Mouse (Mus musculus) induced T-regulatory cell, adult 2 months (primary cell): ENCODE measurements at regions not wholly inside any gene's neighbourhood (a gene's known extent, or its start where the extent isn't known, plus 50 kb on each side); places are given as distances from the start of the nearest gene placed in this dataset.

Experiments
- DNase-seq: peaks from one replicate; pipeline ENCODE4 v3.0.0-alpha.2; 2012; ENCODE audit warnings: low read depth

DNA sequence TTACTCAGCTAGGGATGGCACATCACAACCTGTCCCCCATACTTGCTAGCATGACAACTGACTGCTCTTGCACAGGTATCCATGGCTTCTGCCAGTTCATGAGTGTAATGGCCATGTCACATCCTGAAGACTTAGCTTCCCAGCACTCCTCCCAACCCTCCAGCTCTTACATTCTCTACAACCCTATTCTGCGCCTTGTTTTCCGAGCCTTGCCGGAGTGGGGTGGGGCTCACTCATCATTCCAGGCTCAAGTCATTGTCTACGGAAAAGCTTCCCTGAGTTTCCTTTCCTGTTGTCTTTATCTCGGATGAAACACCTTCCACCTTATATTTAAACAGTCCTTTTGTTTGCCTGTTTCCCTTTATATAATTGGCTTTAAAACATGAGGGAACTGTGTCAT is 69.6 kb downstream of the Prdm13 start:
- DNase-seq, result no peak

DNA sequence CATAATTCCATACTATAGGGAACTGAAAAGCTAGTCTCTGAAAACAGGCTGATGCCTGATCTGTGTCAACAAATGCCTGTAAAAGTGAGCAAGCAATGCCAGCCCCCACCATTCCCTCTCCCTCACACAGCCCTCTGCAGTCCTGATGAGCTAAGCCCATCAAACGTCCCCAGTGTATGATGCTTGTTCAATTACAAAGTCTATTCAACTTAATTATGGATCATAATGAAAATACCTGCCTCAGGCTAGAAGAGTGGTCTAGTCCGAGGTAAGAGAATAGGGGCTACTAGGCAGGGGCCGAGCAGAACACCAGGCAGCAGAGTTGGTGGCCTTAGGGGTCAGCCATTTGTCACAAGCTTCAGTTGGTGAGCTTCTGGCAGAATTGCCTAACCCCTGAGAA is 71.3 kb downstream of the Prdm13 start:
- DNase-seq, result no peak

DNA sequence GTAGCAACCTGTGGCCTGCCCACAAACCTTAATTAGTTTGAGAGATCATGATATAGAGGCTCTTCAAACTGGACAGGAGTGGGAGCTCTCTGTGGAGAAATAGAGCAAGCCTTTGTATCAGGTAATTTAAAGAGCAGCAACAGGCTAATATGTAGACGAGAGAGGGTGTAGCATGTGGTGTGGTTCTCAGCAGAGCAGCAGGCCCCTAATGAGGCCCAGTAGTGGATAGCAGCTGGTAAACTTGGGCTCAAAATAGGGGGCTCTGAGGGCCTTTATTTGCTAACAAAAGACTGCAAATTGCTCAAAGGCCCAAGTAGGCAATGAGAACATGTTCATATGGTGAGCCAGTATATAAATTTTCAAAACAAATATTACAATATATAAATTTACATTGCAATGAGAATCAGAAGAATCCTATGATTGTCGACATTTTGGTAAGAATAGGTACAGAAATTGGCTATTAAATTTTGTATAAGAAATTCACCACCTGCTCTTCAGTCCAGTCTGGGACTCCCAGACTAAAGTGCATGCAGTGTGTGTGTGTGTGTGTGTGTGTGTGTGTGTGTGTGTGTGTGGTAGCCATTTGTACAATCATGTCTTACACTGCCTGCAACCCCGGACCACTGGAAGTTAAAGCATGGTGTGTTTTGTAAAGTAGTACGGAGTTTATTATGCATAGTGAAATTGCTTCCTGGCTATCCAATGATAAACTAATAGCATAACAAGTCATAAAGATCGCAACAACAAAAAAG is 74.1 kb downstream of the Prdm13 start:
- no peak for DNase-seq

DNA sequence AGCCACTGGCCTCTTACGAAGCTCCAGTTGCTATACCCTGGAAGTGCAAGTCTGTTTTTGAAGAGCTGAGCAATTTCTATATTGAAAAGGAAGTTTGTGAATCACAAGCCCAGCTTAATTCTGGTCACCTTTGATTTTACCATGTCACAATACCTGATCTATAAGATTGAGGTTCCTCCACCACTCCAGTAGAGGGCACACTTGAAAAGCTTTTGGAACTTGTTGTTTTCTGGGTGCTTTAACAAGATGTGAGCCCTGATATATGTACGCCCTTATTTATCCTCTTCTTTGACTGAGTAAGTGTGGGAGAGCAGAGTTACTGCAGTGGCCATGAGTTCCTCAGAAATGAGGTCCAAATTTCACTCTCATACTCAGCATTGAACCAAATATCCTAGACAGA is 87.7 kb downstream of the Prdm13 start:
- peak; percentile 5 for DNase-seq

DNA sequence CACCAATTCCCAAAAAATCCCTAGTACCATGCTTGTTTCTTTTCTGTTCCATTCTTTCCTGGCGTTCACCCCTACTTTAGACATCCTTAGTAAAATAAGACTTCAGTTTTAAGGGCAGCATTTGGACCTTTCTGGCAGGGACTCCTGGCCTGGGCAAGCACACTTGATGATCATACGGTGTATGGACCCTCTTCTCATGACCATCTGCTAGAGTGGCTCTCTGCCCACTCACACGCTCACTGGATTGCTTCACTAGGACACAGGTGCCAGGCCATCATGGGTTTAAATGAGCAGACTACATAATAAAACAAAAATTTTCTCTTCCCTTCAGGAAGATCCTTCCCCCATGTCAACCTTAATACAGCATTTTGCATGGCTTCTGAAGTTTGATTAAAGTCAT is 138.0 kb downstream of the Prdm13 start:
- DNase-seq, result no peak

DNA sequence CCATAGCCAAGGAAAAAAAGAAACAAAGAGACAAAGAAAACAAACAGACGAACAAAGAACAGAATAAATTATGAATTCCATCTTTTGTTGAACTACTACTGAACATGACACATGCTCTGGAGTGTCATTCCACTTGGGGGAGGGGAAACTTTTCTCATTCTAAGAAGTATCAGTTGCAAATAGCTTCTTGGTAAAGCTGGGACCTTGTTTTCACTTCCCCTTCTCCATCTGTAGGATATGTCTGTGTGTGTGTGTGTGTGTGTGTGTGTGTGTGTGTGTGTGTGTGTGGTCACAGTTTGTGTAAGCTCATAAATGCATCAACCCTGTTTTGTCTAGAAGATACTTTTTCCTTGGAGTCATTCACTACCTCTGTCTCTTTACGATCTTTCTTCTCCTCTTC is 146.2 kb downstream of the Prdm13 start:
- no peak for DNase-seq

DNA sequence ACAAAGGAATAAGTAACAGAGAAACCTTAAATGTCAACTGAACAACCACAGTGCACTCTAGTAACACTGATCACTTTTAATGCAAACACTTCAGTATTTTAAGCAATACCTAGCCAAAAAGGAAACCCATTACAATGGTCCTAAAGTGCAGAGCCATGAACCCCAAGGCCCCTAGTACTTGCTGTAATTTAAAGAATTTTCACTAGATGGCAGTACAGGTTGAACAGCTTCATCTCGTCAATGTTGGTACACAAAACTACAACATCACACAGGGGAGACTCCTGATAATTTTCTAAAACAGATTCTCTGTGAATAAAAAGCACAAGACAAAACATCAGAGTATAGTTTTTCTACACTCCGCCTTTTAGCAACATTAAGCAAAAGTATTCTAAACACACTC is 149.8 kb downstream of the Prdm13 start:
- DNase-seq, result peak; percentile 21

DNA sequence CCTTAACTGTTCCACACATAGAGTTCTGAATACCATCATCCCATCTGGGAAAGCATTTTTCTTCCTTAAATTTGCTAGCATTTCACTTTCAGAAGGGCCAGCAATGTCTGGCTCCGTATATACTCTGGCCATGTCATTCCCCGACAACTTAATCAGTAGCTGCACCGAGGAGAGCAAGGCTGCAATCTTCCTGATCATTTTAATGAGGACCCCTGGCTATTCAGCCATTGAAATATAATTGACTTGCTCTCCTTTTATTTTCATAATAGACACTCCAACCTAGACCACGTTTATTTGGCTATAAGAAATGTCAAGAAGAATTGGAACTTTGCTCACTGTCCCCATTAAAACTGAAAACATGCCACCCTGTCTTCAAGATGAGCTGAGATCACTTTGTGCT is 153.6 kb downstream of the Prdm13 start:
- no peak for DNase-seq
